8 mouse cellular contexts compared by ENCODE assay signal in the genomic region with DNA sequence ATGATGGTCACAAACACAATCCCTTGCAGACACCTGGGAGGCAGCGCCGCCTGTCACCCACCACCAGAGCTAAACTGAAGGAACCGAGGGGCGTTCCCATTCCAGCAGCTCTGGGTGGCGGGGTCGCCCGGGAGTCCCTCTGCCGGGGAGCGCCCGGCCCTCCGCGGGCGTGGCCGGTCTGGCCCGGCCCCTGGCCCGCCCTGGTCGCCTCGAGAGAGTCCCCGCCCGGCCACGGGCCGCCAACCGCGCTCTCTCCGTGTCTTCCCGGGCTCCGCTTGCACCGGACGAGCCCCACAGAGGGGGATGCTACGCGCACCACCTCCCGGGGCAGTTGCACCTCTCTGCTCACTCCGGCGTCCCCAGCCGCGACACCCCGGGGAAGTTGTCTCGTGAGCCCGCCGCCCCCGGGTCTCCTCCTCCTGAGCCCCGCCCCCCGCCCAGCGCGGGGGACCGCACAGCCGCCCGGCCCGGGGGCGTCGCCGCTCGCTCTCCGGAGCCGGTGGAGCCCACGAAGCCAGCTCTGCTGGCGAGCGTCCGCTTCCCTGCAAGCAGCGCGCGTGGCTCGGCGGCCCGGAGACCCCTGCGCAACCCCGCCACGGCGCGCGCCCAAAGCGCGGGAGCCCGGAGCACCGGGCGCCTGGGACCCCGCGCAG. TPM values are rescaled to one million over a fixed set of nuclear protein-coding genes. Genes with fewer than 3 reads are reported as not detected.
DNase-seq lines count a peak whose midpoint lies in the region; ATAC-seq and TF ChIP-seq lines count a peak whose summit lies in the region.

A gene (plus strand): TSS at position 564 of the 653 bp plus-strand sequence.

- TF ChIP-seq CTCF in spleen, adult 2 months (IDR thresholded peaks at IDR 0.05; ENCODE audit: extremely low read depth, insufficient read depth, insufficient read length, insufficient replicate concordance): no peak
- TF ChIP-seq CTCF in kidney, postnatal 0 days (IDR thresholded peaks at IDR 0.05; ENCODE audit: low read depth): peak; percentile 31; the same call in 1 of the 2 replicates

- no peaks in the 10 kb centered on the region for H3K36me3 ChIP-seq in spleen, adult 2 months (ENCODE audit: control insufficient read depth, insufficient read depth, low read length)
- no peaks in the 10 kb centered on the region for H3K36me3 ChIP-seq in embryonic facial prominence, embryonic 10.5 days (replicated peaks)
- H3K36me3 ChIP-seq in heart, embryonic 12.5 days: no peaks in the 10 kb centered on the region
- H3K36me3 ChIP-seq in kidney, postnatal 0 days (ENCODE audit: insufficient read depth, low read length): no peaks in the 10 kb centered on the region
- no peaks in the 10 kb centered on the region for H3K36me3 ChIP-seq in liver, embryonic 13.5 days

- TF ChIP-seq POLR2A in spleen, adult 2 months (IDR thresholded peaks at IDR 0.05; ENCODE audit: low read depth, low read length): no peak

- WGBS in spleen, adult 2 months: 3% methylated on average over 64 of the region's 78 CpGs
- under 1% methylated on average over 78 of the region's 78 CpGs for WGBS in embryonic facial prominence, embryonic 10.5 days
- 2% methylated on average over 69 of the region's 78 CpGs for WGBS in heart, embryonic 12.5 days
- WGBS in kidney, postnatal 0 days: under 1% methylated on average over 73 of the region's 78 CpGs
- under 1% methylated on average over 76 of the region's 78 CpGs for WGBS in liver, embryonic 13.5 days (ENCODE audit: insufficient replicate concordance)

- no peak within 1 kb of the TSS for H3K27ac ChIP-seq in spleen, adult 2 months (ENCODE audit: insufficient read depth, low read length)
- H3K27ac ChIP-seq in embryonic facial prominence, embryonic 10.5 days (replicated peaks): peak within 1 kb of the TSS; percentile 79
- 0 out of 2 replicates have a peak within 1 kb of the TSS, but pooled peaks have one; percentile 18 for H3K27ac ChIP-seq in heart, embryonic 12.5 days (ENCODE audit: poor library complexity, severe bottlenecking)
- H3K27ac ChIP-seq in kidney, postnatal 0 days: peak within 1 kb of the TSS; percentile 57; the same call in 1 of the 2 replicates
- no peak within 1 kb of the TSS for H3K27ac ChIP-seq in liver, embryonic 13.5 days

- peak in 1 of 2 experiments; percentile 5 for DNase-seq in spleen, adult 2 months (ENCODE audit: low read depth in 1 of 2, low spot score in 2 of 2)
- no peak for DNase-seq in spleen, adult 12 weeks (ENCODE audit: low spot score)
- DNase-seq in embryonic facial prominence, embryonic 10.5 days (ENCODE audit: low spot score): peak; percentile 71
- peak; percentile 84 for DNase-seq in kidney, postnatal 0 days (ENCODE audit: low spot score)
- no peak for DNase-seq in liver, embryonic 13.5 days
- DNase-seq in natural killer cell, adult 2 months (ENCODE audit: low spot score in 2 of 2): peak; percentile 4 to 10
- peak; percentile 42 to 46 for DNase-seq in urinary bladder, postnatal 36 days (ENCODE audit: low spot score in 2 of 2)

- peak within 1 kb of the TSS; percentile 38; the same call in 1 of the 2 replicates for H3K4me3 ChIP-seq in spleen, adult 2 months (ENCODE audit: extremely low read depth, insufficient read depth, insufficient read length)
- peak within 1 kb of the TSS; percentile 82 for H3K4me3 ChIP-seq in embryonic facial prominence, embryonic 10.5 days
- peak within 1 kb of the TSS; percentile 88 for H3K4me3 ChIP-seq in heart, embryonic 12.5 days
- peak within 1 kb of the TSS; percentile 75 for H3K4me3 ChIP-seq in kidney, postnatal 0 days (replicated peaks; ENCODE audit: low read depth, low read length)
- H3K4me3 ChIP-seq in liver, embryonic 13.5 days (replicated peaks): peak within 1 kb of the TSS; percentile 59

- H3K27me3 ChIP-seq in spleen, adult 2 months (ENCODE audit: control insufficient read depth, insufficient read depth, low read length): peaks cover 10% of the 10 kb centered on the region
- peaks cover 66% of the 10 kb centered on the region for H3K27me3 ChIP-seq in embryonic facial prominence, embryonic 10.5 days (replicated peaks; ENCODE audit: low read depth, poor library complexity, severe bottlenecking)
- H3K27me3 ChIP-seq in heart, embryonic 12.5 days (replicated peaks): no peaks in the 10 kb centered on the region
- no peaks in the 10 kb centered on the region for H3K27me3 ChIP-seq in kidney, postnatal 0 days (ENCODE audit: insufficient read depth, low read length)
- peaks cover 39% of the 10 kb centered on the region for H3K27me3 ChIP-seq in liver, embryonic 13.5 days

- peak within 1 kb of the TSS; percentile 99 for H3K4me2 ChIP-seq in heart, embryonic 12.5 days
- H3K4me2 ChIP-seq in kidney, postnatal 0 days (ENCODE audit: low read length): peak within 1 kb of the TSS; percentile 99
- peak within 1 kb of the TSS; percentile 76 for H3K4me2 ChIP-seq in liver, embryonic 13.5 days

- no peaks in the 10 kb centered on the region; the same call in 1 of the 2 replicates for H3K4me1 ChIP-seq in spleen, adult 2 months (ENCODE audit: control insufficient read depth, insufficient read depth, insufficient read length)
- peaks cover 13% of the 10 kb centered on the region for H3K4me1 ChIP-seq in embryonic facial prominence, embryonic 10.5 days
- peaks cover 33% of the 10 kb centered on the region for H3K4me1 ChIP-seq in heart, embryonic 12.5 days (replicated peaks)
- H3K4me1 ChIP-seq in kidney, postnatal 0 days (replicated peaks; ENCODE audit: insufficient read depth, low read length): no peaks in the 10 kb centered on the region
- peaks cover 8% of the 10 kb centered on the region; the same call in 1 of the 2 replicates for H3K4me1 ChIP-seq in liver, embryonic 13.5 days (replicated peaks)

- no peaks in the 10 kb centered on the region for H3K9me3 ChIP-seq in embryonic facial prominence, embryonic 10.5 days
- no peaks in the 10 kb centered on the region for H3K9me3 ChIP-seq in heart, embryonic 12.5 days (replicated peaks)
- no peaks in the 10 kb centered on the region for H3K9me3 ChIP-seq in kidney, postnatal 0 days (replicated peaks; ENCODE audit: low read length)
- no peaks in the 10 kb centered on the region for H3K9me3 ChIP-seq in liver, embryonic 13.5 days (replicated peaks)

- ATAC-seq in heart, embryonic 12.5 days (ENCODE audit: insufficient number of reproducible peaks, low FRiP score): peak; percentile 81
- ATAC-seq in kidney, postnatal 0 days (replicated peaks; ENCODE audit: low FRiP score, low read depth): peak; percentile 87
- ATAC-seq in liver, embryonic 13.5 days (ENCODE audit: low read depth): peak; percentile 61

- peak within 1 kb of the TSS; percentile 82 for H3K9ac ChIP-seq in heart, embryonic 12.5 days
- peak within 1 kb of the TSS; percentile 72 for H3K9ac ChIP-seq in kidney, postnatal 0 days (ENCODE audit: low read depth, low read length)
- peak within 1 kb of the TSS; percentile 43 for H3K9ac ChIP-seq in liver, embryonic 13.5 days

RNA-seq across cellular contexts. Expression of the gene that starts here (rescaled TPM):
- 4.3 and 4.7 TPM in 2 replicates for polyA plus RNA-seq in spleen, adult 2 months (2012; rRNA removed)
- 3.5 and 4.0 TPM in 2 replicates for polyA plus RNA-seq in embryonic facial prominence, embryonic 10.5 days (2016; fragmentation: Nextera tagmentation; extraction: Ambion mirVana)
- polyA plus RNA-seq in heart, embryonic 12.5 days (2016; fragmentation: Nextera tagmentation; extraction: Ambion mirVana): 6.9 and 7.4 TPM in 2 replicates
- polyA plus RNA-seq in kidney, postnatal 0 days (2015; fragmentation: Nextera tagmentation; extraction: Ambion mirVana): 10.2 and 10.5 TPM in 2 replicates
- 1.5 TPM in 2 replicates for polyA plus RNA-seq in liver, embryonic 13.5 days (2015; fragmentation: Nextera tagmentation; extraction: Ambion mirVana)

Comparison
In these comparisons a context has a peak if more than half of its experiments do, and no peak if none do; other contexts are left out.
1. DNase-seq: peak in embryonic facial prominence, embryonic 10.5 days (single experiment), kidney, postnatal 0 days (single experiment), natural killer cell, adult 2 months (2 of 2) and urinary bladder, postnatal 36 days (2 of 2); none in spleen, adult 12 weeks (single experiment) and liver, embryonic 13.5 days (single experiment).
2. H3K27ac ChIP-seq: peak in embryonic facial prominence, embryonic 10.5 days (single experiment), heart, embryonic 12.5 days (single experiment) and kidney, postnatal 0 days (single experiment); none in spleen, adult 2 months (single experiment) and liver, embryonic 13.5 days (single experiment).
3. H3K4me3 ChIP-seq: peak in every context shown above with its lines; median percentile 88 in heart, embryonic 12.5 days; 82 in embryonic facial prominence, embryonic 10.5 days; 75 in kidney, postnatal 0 days; 59 in liver, embryonic 13.5 days; 38 in spleen, adult 2 months.
4. Peak in every context shown above with its lines, with median percentiles within 50 percentile points of each other: ATAC-seq, H3K4me2 ChIP-seq and H3K9ac ChIP-seq.